Mouse (Mus musculus) left cerebral cortex, postnatal 14 days (tissue): ENCODE measurements around the gene Gpr162. TPM values are rescaled to one million over a fixed set of nuclear protein-coding genes. Genes with fewer than 3 reads are reported as not detected.
"Not testable (repeated sequence)": the region's sequence is repeated elsewhere in the genome, so short reads cannot be mapped to it uniquely, and the experiment has no call there.

ENCODE experiments used
- DNase-seq, 2 experiments: peaks; one replicate each; pipeline ENCODE4 v3.0.0; 2021 to 2022; ENCODE audit warnings: low spot score in 2 of 2, mixed read lengths in 1 of 2
- intact Hi-C: fragments of 180-260 bp; cut with DNase I; formaldehyde crosslinking; loops from one replicate; pipeline ENCODE4 v1.15.1; 2025
- total RNA-seq, 2 experiments: library from RNA; stranded (reverse); gene quantifications; 2 replicates each; pipeline ENCODE4 v1.2.3; 2021

The Gpr162 gene
- total RNA-seq, 2 experiments from 2014 or later = 220 to 231 TPM

GRCm38 (mm10) chr6:124817125-124817524 lies 46.7 kb downstream of the Gpr162 start:
- intact Hi-C loops = no loop called here
- DNase-seq = no peak

DNA sequence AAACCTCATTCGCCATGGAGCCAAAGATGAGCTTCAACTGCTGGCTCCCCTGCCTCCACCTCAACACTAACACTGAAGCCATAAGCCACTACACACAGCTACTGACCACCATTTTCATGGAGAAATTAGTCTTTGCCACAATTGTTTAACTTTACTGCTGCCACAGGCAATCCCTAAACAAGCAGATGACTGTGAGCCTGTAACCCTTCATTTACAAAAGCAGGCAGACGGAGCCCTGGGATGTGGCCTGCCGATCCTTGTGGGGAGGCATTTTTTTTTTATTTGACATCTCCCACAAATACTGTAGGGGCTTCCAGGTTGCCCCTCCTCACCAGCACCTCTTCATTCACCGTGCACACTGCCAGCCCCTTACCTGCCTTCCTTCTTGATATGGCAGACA lies 47.2 kb downstream of the Gpr162 start:
- intact Hi-C loops = no loop called here

DNA sequence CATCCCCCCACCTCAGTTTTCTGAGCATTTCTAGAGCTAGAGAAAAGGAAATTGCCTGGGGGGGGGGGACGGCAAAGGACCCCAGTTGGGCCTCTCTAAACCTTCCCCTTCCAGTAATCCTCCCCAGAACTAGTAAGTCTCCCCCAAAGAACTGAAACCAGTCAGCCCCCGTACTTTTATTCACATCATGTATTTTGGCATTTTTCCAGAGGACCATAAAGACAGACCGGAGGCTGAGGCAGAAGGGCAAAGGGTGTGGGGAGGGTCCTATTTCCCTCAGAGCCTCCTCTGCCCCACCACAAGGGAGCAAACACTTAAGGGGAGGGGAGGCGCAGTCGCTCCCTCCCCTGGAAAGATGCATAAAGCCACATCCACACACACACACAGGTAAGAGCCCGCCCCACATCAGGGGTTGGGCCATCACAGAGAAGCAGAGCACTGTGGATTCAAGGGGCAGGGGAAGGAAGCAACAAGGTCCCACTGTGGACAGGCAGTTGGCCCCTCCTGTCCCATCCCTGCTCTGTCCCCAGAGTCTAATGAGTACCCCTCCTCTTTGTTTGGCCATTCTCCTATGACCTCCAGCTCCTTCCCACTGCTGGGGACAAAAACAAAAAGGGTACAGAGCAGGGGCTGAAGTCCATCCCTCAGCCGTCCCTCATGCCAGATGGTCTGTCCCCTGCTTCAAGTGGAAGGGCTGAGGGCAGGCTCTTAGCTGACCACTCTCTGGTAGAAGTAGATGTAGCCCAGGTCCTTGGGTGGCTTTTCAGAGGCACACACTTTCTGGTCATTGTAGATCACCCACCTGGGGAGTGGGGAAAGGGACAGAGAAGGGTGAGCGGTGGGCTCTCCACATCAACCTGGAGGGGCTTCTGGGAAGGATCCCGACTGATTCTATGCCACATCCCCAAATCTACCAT lies 48.7 kb downstream of the Gpr162 start:
- no peak for DNase-seq
- intact Hi-C loops = no loop called here

More for the DNA sequence above, 47.2 kb downstream of the Gpr162 start:
- DNase-seq = no peak

- no peak for DNase-seq
Observed at GRCm38 (mm10) chr6:124814448-124814847, 49.3 kb downstream of the Gpr162 start.

GRCm38 (mm10) chr6:124813933-124814332 lies 49.9 kb downstream of the Gpr162 start, which contains the start of gene Tpi1:
TSS of gene Tpi1 (minus strand) at chr6:124814296.
- intact Hi-C loops = loop anchor here (2.0 kb wide), 1 partner anchor 45 kb away; the partner anchor contains the start of gene Eno2
- DNase-seq = peak; percentile 90 to 92

More at GRCm38 (mm10) chr6:124814448-124814847, 49.3 kb downstream of the Gpr162 start:
- intact Hi-C loops = no loop called here

DNA sequence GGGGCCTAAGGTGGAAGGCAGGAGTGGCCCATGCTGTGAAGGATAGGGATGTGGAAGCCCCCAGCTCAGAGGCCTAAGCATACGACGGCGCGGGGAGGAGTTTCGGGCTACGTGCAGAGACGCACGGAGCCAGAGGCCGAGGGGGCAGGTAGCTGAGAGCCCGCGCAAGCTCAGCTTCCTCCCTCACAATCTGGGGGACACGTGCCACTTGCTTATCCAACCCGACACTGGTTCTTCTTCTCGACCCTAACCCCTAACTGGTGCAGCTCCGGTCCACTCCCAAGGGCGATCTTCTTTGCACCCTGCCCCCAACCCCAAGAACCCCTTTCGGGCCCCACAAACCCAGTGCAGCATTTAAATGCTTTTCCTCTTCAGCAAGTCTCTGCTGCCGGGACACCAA lies 50.3 kb downstream of the Gpr162 start:
- DNase-seq = peak; percentile 75 to 81
- intact Hi-C loops = loop anchor here (2.0 kb wide), 1 partner anchor 45 kb away; the partner anchor contains the start of gene Eno2

DNA sequence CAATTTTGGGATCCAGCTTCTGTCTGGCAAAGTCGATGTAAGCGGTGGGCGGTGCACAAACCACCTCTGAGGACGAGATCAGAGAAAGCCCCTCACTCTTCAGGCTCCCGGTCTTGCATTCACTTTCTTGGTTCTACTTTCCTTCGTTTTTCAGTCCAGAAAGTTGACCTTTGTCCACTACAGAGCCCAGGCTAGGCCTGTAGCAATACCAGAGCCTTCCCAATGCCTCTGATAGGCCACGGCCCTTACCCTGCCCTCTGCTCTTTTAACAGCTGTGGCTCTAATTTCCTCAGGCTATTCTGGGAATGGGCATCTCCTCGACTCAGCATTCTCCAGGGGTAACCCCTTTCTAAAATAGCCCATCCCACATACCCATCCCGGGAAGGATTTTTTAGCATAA lies 50.9 kb downstream of the Gpr162 start:
- intact Hi-C loops = loop anchor here (2.0 kb wide), 1 partner anchor 44 kb away; the partner anchor contains the start of gene Eno2
- DNase-seq = no peak

DNA sequence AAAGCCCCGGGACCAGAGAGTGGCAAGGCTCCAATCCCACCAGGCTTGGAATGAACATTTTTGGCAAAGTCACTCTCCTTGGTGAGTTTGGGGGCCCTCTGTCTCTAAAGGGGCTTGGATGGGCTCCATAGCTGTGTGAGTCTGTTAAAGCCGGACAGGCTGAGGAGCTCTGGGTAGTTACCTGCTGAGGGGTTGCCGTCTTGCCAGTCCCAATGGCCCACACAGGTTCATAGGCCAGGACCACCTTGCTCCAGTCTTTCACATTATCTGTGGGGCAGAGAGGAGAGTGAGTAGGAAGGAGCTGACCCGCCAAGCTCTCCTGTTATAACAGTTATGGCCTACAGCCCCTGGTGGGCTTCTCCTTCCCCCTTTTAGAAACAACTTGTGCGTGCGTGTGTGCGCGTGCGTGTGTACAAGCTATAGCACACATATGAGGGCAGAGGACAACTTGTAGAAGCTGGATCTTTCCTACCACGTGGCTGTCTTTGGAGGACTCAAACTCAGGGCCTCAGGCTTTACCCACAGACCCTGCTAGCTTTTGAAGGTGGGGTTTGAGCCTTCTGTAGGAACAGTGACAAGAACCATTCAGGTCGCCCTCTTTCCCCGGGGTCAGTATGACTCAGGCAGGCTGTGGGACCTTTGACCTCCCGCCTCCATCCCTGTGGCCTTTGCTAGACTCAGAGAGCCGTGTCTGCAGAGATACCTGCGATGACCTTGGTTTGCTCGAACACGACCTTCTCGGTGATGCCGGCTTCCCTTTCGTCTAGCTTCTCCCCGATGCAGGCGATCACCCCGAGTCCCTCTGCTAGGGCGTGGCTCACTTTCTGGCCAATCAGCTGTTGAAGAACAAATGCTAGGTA lies 51.9 kb downstream of the Gpr162 start:
- DNase-seq = no peak
- intact Hi-C loops = loop anchor here (2.0 kb wide), 1 partner anchor 43 kb away; the partner anchor contains the start of gene Eno2

- no peak for DNase-seq
- intact Hi-C loops = no loop called here
Observed at GRCm38 (mm10) chr6:124811403-124811665, 52.4 kb downstream of the Gpr162 start.

- DNase-seq, intact Hi-C loops: not testable (repeated sequence)
Observed at GRCm38 (mm10) chr6:124810566-124811402, 53.0 kb downstream of the Gpr162 start.

GRCm38 (mm10) chr6:124809775-124810538 lies 53.8 kb downstream of the Gpr162 start:
- intact Hi-C loops = no loop called here
- no peak for DNase-seq

DNA sequence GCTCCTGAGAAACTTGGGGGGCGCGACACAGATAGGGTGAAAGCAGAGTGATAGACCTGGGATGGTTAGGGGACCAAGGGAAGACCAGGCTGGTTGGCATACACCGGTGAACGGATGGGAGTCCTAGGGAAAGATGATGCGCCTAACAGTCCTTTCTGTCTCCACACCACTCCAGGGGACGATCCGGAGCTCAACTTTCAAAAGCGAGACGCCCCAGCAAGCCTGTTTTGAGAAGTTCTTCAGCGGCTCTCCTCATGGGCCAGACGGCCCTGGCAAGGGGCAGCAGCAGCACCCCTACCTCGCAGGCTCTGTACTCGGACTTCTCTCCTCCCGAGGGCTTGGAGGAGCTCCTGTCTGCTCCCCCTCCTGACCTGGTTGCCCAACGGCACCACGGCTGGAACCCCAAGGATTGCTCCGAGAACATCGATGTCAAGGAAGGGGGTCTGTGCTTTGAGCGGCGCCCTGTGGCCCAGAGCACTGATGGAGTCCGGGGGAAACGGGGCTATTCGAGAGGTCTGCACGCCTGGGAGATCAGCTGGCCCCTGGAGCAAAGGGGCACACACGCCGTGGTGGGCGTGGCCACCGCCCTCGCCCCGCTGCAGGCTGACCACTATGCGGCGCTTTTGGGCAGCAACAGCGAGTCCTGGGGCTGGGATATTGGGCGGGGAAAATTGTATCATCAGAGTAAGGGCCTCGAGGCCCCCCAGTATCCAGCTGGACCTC lies 54.6 kb downstream of the Gpr162 start:
- peak; percentile 68 to 70 for DNase-seq
- intact Hi-C loops = no loop called here

Other genes starting within 250 kb of the Gpr162 start
- gene C1s2, start 227.9 kb downstream of the Gpr162 start, total RNA-seq = under 1 TPM; 0.26 to 0.57 TPM
- gene Lpcat3, start 201.0 kb downstream of the Gpr162 start, total RNA-seq = 10 to 100 TPM; 33.8 to 37.1 TPM
- 10 to 100 TPM; 45.6 to 45.9 TPM for gene Emg1, start 151.8 kb downstream of the Gpr162 start, total RNA-seq
- 100 to 1,000 TPM; 133 to 144 TPM for gene Phb2, start 151.6 kb downstream of the Gpr162 start, total RNA-seq
- gene Ptpn6, start 125.3 kb downstream of the Gpr162 start, total RNA-seq = 1 to 10 TPM; 3.6 to 4.0 TPM
- 100 to 1,000 TPM; 294 to 301 TPM for gene Grcc10, start 122.6 kb downstream of the Gpr162 start, total RNA-seq
- not detected for gene Gm45234, start 108.0 kb downstream of the Gpr162 start, total RNA-seq
- gene Atn1, start 107.5 kb downstream of the Gpr162 start, total RNA-seq = 100 to 1,000 TPM; 147 to 166 TPM
- 100 to 1,000 TPM; 719 to 758 TPM for gene Eno2, start 94.3 kb downstream of the Gpr162 start, total RNA-seq
- under 1 TPM; 0.47 to 0.81 TPM for gene Lrrc23, start 84.3 kb downstream of the Gpr162 start, total RNA-seq
- 1 to 10 TPM; 2.9 to 5.3 TPM for gene Spsb2, start 55.3 kb downstream of the Gpr162 start, total RNA-seq
- 100 to 1,000 TPM; 629 to 634 TPM for gene Tpi1, start 49.7 kb downstream of the Gpr162 start, total RNA-seq
- gene Usp5, start 34.5 kb downstream of the Gpr162 start, total RNA-seq = 100 to 1,000 TPM; 178 to 184 TPM
- 1 to 10 TPM; 1.6 to 1.7 TPM for gene Cdca3, start 34.4 kb downstream of the Gpr162 start, total RNA-seq
- gene Gnb3, start 23.7 kb downstream of the Gpr162 start, total RNA-seq = not detected
- 10 to 100 TPM; 25.9 to 32.9 TPM for gene P3h3, start 6.2 kb downstream of the Gpr162 start, total RNA-seq
- 1 to 10 TPM; 1.1 to 1.5 TPM for gene Cd4, start 24.2 kb upstream of the Gpr162 start, total RNA-seq
- 1 to 10 TPM; 2.1 to 3.0 TPM for gene Lag3, start 47.7 kb upstream of the Gpr162 start, total RNA-seq
- 1,000 to 10,000 TPM; 1,161 to 1,212 TPM for gene Ptms, start 56.1 kb upstream of the Gpr162 start, total RNA-seq
- 100 to 1,000 TPM; 670 to 685 TPM for gene Mlf2, start 67.4 kb upstream of the Gpr162 start, total RNA-seq
- gene Cops7a, start 101.6 kb upstream of the Gpr162 start, total RNA-seq = 100 to 1,000 TPM; 140 to 142 TPM
- 100 to 1,000 TPM; 130 to 142 TPM for gene Pianp, start 132.7 kb upstream of the Gpr162 start, total RNA-seq
- gene Zfp384, start 145.2 kb upstream of the Gpr162 start, total RNA-seq = 10 to 100 TPM; 41.7 to 42.6 TPM
- gene Ing4, start 175.8 kb upstream of the Gpr162 start, total RNA-seq = 10 to 100 TPM; 60.8 to 61.1 TPM
- 1 to 10 TPM; 5.7 to 9.0 TPM for gene Acrbp, start 185.7 kb upstream of the Gpr162 start, total RNA-seq
- gene Lpar5, start 203.9 kb upstream of the Gpr162 start, total RNA-seq = under 1 TPM; 0.40 to 0.66 TPM
- 100 to 1,000 TPM; 157 TPM for gene Chd4, start 232.0 kb upstream of the Gpr162 start, total RNA-seq